Mouse (Mus musculus) limb, embryonic 11.5 days (tissue): ENCODE data around the gene U90926. TPM values are rescaled to one million over a fixed set of nuclear protein-coding genes. Genes with fewer than 3 reads are reported as not detected.

ENCODE experiments used
- ATAC-seq: fragments of 200-750 bp; cut with Nextera tagmentation; 2 replicates; pipeline ENCODE4 v1.8.0; 2017; ENCODE audit warnings: low read depth; ENCODE audit not compliant: insufficient number of reproducible peaks, low FRiP score, low TSS enrichment
- DNase-seq: peaks from one replicate; pipeline ENCODE4 v3.0.0-alpha.2; 2015; ENCODE audit warnings: low spot score
- H3K27ac ChIP-seq: fragments of 300-500 bp; sonication (generic); replicated peaks from 2 replicates; pipeline ENCODE4 v1.5.1; 2014; ENCODE audit warnings: low read depth, mild to moderate bottlenecking, low read length
- H3K27me3 ChIP-seq: fragments of 300-500 bp; sonication (generic); 2 replicates; pipeline ENCODE4 v1.6.1; 2014; ENCODE audit warnings: mild to moderate bottlenecking, low read length, mixed read lengths; ENCODE audit not compliant: control insufficient read depth, insufficient read depth
- H3K36me3 ChIP-seq: fragments of 300-500 bp; sonication (generic); 2 replicates; pipeline ENCODE4 v1.6.1; 2014; ENCODE audit warnings: mild to moderate bottlenecking, low read length, moderate library complexity, mixed read lengths; ENCODE audit not compliant: control insufficient read depth, insufficient read depth
- H3K4me1 ChIP-seq: fragments of 300-500 bp; sonication (generic); 2 replicates; pipeline ENCODE4 v1.6.1; 2014; ENCODE audit warnings: low read length, mixed read lengths; ENCODE audit not compliant: control insufficient read depth, insufficient read depth
- H3K4me2 ChIP-seq: fragments of 300-500 bp; sonication (generic); 2 replicates; pipeline ENCODE4 v1.6.1; 2014; ENCODE audit warnings: low read depth, mild to moderate bottlenecking, moderate library complexity; ENCODE audit not compliant: severe bottlenecking
- H3K4me3 ChIP-seq: fragments of 300-500 bp; sonication (generic); 2 replicates; pipeline ENCODE4 v1.5.1; 2014; ENCODE audit warnings: low read depth, low read length
- H3K9ac ChIP-seq: fragments of 300-500 bp; sonication (generic); 2 replicates; pipeline ENCODE4 v1.6.1; 2014; ENCODE audit warnings: mild to moderate bottlenecking, low read length
- H3K9me3 ChIP-seq: fragments of 300-500 bp; sonication (generic); 2 replicates; pipeline ENCODE4 v1.6.1; 2016; ENCODE audit warnings: low read length; ENCODE audit not compliant: control insufficient read depth
- WGBS: fragments of 180-500 bp; shearing (Covaris S2); extraction: QIAGEN DNeasy Blood & Tissue Kit; methylation state at CpG from one replicate; pipeline ENCODE4 v1.1.7; 2014; 5-methylcytosine and 5-hydroxymethylcytosine counted together
- polyA plus RNA-seq: library from polyadenylated mRNA; unstranded; fragments of >200 nt; fragmentation: Nextera tagmentation; extraction: Ambion mirVana; gene quantifications from 2 replicates; pipeline ENCODE4 v1.2.1, GENCODE M21; 2014

U90926 gene
- polyA plus RNA-seq = not detected in 2 replicates

- Histone ChIP-seq H3K27ac (no peak within 1 kb of the TSS), H3K36me3 (no peaks in the 10 kb centered on the region), H3K4me3 (no peak within 1 kb of the TSS), H3K9ac (no peak within 1 kb of the TSS), H3K27me3 (no peaks in the 10 kb centered on the region), H3K4me2 (no peak within 1 kb of the TSS), H3K9me3 (no peaks in the 10 kb centered on the region), H3K4me1 (no peaks in the 10 kb centered on the region)
- no peak for DNase-seq
- 95% methylated on average over 4 of the region's 4 CpGs for WGBS
- ATAC-seq = no peak
These were observed at the start of gene U90926 for GRCm38 (mm10) chr5:92215308-92215707. Gene U90926, minus strand, starts transcription at chr5:92215408.

GRCm38 (mm10) chr5:92263761-92264359, 48.7 kb upstream of the U90926 start:
- no peaks in the 10 kb centered on the region for H3K9me3 ChIP-seq
- no peak overlapping the region for H3K4me2 ChIP-seq
- ATAC-seq = no peak; the same call in 1 of the 2 replicates
- H3K9ac ChIP-seq = no peak overlapping the region
- no peaks in the 10 kb centered on the region for H3K4me1 ChIP-seq
- no peaks in the 10 kb centered on the region; the same call in 1 of the 2 replicates for H3K36me3 ChIP-seq
- no peak overlapping the region for H3K27ac ChIP-seq
- no peak for DNase-seq
- WGBS = 65% methylated on average over 4 of the region's 4 CpGs
- no peaks in the 10 kb centered on the region for H3K27me3 ChIP-seq
- no peak overlapping the region for H3K4me3 ChIP-seq

GRCm38 (mm10) chr5:92262646-92263045, 47.4 kb upstream of the U90926 start:
- H3K4me1 ChIP-seq = no peaks in the 10 kb centered on the region
- no peak overlapping the region for H3K4me3 ChIP-seq
- no peaks in the 10 kb centered on the region; the same call in 1 of the 2 replicates for H3K36me3 ChIP-seq
- ATAC-seq = no peak
- DNase-seq = no peak
- WGBS = 86% methylated on average over 8 of the region's 8 CpGs
- no peaks in the 10 kb centered on the region for H3K27me3 ChIP-seq
- H3K9ac ChIP-seq = no peak overlapping the region
- H3K4me2 ChIP-seq = no peak overlapping the region
- no peaks in the 10 kb centered on the region for H3K9me3 ChIP-seq
- no peak overlapping the region for H3K27ac ChIP-seq

DNA sequence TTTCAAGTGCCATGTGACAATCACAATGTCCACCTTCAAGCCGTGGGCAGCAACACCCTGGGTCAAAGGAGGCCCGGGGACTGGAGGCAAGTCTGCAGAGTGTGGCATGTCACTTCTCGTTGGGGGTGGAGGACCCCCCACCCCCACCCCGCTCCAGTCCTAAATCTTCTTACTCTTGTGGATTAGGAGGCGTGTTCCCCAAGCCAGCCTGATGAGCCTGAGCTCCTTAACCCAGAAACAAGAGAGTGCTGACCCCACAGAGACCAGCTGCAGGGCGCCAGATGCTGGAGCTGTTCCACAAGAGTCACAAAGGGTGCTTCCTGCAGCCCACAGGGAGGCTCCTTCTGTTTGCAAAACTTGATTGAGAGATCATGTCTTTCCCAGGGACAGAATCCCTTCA, 41.0 kb upstream of the U90926 start, which contains the start of gene Ppef2:
Gene Ppef2, minus strand, starts transcription at position 61 of the 400 bp plus-strand sequence.
- Histone ChIP-seq H3K9ac (no peak within 1 kb of the TSS), H3K27me3 (no peaks in the 10 kb centered on the region), H3K4me2 (no peak within 1 kb of the TSS), H3K36me3 (no peaks in the 10 kb centered on the region), H3K9me3 (no peaks in the 10 kb centered on the region), H3K4me1 (peaks cover 4% of the 10 kb centered on the region; the same call in 1 of the 2 replicates), H3K27ac (no peak within 1 kb of the TSS), H3K4me3 (no peak within 1 kb of the TSS)
- DNase-seq = peak; percentile 46
- 8% methylated on average over 6 of the region's 6 CpGs for WGBS
- no peak for ATAC-seq

DNA sequence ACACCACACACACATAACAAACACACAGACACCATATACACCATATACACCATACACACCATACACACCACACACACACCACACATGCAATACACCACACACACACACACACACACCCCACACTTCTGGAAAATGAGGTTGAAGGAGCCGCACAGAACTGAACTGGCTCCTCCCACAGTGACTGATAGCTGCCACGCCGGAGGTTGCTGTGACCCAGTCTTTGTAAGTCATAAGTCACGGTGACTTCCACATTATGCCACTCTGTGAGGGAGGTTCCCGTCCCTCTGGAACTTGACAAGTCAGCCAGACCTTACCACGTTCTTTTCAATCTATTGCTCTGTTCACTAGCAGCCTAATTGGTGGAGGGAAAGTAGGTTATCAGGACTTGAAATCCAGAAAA, 39.3 kb upstream of the U90926 start:
- ATAC-seq (no peak), DNase-seq (no peak)
- H3K4me2 ChIP-seq = no peak overlapping the region
- no peak overlapping the region for H3K9ac ChIP-seq
- H3K27me3 ChIP-seq = no peaks in the 10 kb centered on the region
- H3K27ac ChIP-seq = no peak overlapping the region
- H3K9me3 ChIP-seq = no peaks in the 10 kb centered on the region
- H3K36me3 ChIP-seq = no peaks in the 10 kb centered on the region
- peaks cover 4% of the 10 kb centered on the region; the same call in 1 of the 2 replicates for H3K4me1 ChIP-seq
- WGBS = 69% methylated on average over 6 of the region's 6 CpGs
- no peak overlapping the region for H3K4me3 ChIP-seq

DNA sequence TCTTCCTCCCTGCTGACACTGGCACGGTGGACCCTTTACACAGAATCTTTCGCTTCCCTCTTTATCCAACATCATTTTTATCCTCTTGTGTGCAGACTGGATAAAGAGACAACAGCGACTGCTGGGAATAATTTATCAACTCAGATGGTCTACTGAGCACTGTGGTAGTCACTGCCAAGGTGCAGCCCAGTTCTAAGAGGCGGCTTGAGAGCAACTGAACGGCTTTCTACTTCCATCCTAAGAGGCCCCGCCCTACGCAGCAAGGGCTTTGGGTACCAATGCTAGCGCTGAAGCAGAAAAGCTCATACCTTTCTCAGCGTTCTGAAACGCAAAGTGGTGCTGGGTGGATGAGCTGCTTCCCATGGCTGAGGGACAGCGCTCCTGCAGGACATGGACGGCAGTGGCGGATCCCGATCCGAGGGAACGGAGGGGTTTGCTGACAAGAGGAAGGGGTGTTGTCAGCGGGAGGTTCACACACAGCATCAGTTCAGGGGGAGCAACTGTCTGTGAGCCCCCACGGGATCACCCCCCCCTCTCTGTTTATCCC, 37.7 kb upstream of the U90926 start:
- H3K27ac ChIP-seq = no peak overlapping the region
- 31% methylated on average over 18 of the region's 18 CpGs for WGBS
- H3K9me3 ChIP-seq = no peaks in the 10 kb centered on the region
- H3K36me3 ChIP-seq = no peaks in the 10 kb centered on the region
- no peak overlapping the region for H3K4me3 ChIP-seq
- DNase-seq (peak; percentile 44), ATAC-seq (no peak)
- H3K4me2 ChIP-seq = no peak overlapping the region
- peaks cover 4% of the 10 kb centered on the region; the same call in 1 of the 2 replicates for H3K4me1 ChIP-seq
- H3K9ac ChIP-seq = no peak overlapping the region
- no peaks in the 10 kb centered on the region for H3K27me3 ChIP-seq

DNA sequence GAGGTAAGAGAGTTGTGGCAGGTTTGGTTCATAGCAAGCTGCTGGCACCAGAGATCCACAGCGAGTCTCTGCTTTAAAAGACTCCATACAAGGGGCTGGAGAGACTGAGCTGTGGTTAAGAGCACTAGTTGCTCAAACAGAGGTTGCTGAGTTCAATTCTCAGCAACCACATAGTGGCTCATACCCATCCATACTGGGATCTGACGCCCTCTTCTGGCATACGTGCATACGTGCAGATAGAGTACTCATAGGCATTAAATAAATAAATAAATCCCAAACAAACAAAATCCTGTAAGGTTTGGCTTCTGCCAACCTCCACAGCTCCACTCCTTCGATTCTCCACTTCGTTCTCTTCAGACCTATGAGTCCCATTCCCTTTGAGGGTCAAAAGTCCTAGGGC, 36.8 kb upstream of the U90926 start:
- no peak for ATAC-seq
- WGBS = 90% methylated on average over 6 of the region's 6 CpGs
- H3K9ac ChIP-seq = no peak overlapping the region

GRCm38 (mm10) chr5:92248614-92249013, 33.4 kb upstream of the U90926 start:
- WGBS = 83% methylated on average over 11 of the region's 11 CpGs
- no peak overlapping the region for H3K27ac ChIP-seq
- H3K27me3 ChIP-seq = no peaks in the 10 kb centered on the region
- H3K9ac ChIP-seq = no peak overlapping the region
- H3K36me3 ChIP-seq = no peaks in the 10 kb centered on the region
- H3K4me2 ChIP-seq = no peak overlapping the region
- H3K4me3 ChIP-seq = no peak overlapping the region
- no peaks in the 10 kb centered on the region for H3K9me3 ChIP-seq
- ATAC-seq (no peak), DNase-seq (no peak)
- no peaks in the 10 kb centered on the region for H3K4me1 ChIP-seq

More for the DNA sequence above, 36.8 kb upstream of the U90926 start:
- Histone ChIP-seq H3K4me1 (no peaks in the 10 kb centered on the region; the same call in 1 of the 2 replicates), H3K4me2 (no peak overlapping the region), H3K27ac (no peak overlapping the region), H3K36me3 (no peaks in the 10 kb centered on the region), H3K27me3 (no peaks in the 10 kb centered on the region), H3K9me3 (no peaks in the 10 kb centered on the region), H3K4me3 (no peak overlapping the region)
- no peak for DNase-seq
